Mouse (Mus musculus) adrenal gland (tissue): ENCODE data around the gene Agl.

ENCODE experiments used
- intact Hi-C: fragments of 180-260 bp; cut with DNase I; formaldehyde crosslinking; loops from one replicate; pipeline ENCODE4 v1.15.1; 2025

Gene Agl

DNA sequence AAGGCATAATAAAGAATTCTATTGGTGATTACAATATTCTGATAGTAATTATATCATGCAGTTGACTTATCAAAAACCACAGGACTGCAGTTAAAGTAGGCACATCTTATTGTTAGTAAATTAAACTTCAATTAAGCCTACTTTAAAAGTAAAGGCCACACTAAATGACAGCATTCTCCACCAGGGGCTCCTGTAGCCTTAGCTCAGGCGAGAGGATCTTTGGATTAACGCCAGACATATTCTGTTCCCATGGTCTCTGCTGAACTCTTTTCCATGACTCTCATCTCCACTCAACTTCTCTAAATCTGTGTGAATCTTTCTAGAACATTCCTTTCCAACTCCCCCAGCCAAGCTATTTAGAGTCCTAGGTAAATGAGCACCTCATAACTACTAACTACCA, 109.2 kb downstream of the Agl start:
- intact Hi-C loops = no loop called here

DNA sequence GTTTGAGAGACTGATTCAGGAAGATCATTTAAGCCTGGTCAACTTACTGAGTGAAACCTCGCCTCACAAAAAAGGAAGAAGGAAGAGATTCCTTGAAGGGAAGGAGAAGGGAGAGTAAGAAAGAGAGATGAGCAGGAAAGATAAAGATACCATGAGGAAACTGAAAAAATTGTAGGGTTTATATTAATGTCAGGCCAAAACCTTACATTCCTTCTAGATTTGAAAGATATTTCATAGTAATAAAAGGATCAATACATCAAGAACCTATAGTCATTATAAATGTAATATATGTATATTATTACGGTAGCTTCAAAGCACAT, 112.3 kb downstream of the Agl start:
- intact Hi-C loops = no loop called here

DNA sequence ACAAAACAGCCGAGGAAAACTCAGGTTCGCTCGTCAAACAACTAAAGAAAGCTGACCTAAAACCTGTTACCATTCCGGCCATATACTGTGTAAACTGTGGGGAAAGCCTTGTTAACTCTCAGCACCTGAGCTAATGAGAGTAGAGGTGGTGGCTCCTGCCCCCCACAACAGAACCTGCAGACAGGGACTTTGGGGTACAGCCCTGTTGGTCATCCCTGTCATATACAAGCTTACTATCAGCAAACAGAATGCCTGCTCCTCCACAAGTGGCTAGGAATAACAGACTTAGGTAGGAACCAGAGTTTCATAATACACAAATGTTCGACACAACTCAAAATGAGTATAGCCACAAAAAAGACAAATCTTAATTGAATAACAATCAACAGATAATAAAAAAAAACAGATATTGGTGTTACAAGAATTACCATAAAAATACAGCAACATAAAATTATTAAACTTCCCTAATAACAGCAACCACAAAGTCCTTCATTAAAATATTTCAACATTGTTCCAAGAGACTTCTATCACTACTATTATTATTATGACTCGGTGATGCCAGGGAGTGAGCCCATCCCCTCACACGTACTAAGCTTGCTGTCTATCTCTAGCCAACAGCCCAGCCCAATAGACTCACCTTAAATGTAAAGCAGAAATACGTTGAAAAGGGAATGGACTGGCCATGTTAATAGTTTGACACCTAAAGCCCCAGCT, 112.9 kb downstream of the Agl start:
- intact Hi-C loops = no loop called here

DNA sequence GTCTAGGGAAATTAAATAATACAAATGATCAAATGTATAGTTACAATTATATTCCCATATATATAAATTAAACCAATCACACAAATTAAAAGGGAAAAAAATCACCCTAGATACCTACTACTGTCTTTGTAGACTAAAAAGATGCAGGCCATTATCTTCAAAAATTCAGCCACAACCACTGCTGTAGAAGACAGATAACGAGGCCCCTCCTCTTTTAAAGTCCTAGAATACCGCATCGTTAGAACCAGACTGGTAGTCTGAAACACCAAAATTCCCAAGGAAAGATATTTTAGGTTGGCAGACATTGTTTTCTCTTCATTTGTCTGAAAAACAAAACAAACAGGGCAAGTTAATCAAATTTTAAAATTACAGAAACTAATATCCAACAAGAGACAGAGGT, 113.7 kb downstream of the Agl start:
- intact Hi-C loops = no loop called here
